Mouse (Mus musculus) liver, postnatal 0 days (tissue): ENCODE measurements around the gene Hist1h4c.

Source experiments
- CTCF ChIP-seq: sonication (generic); IDR thresholded peaks from 2 replicates; pipeline ENCODE4 v1.5.1; 2016; ENCODE audit warnings: antibody characterized with exemption, low read depth
- EP300 ChIP-seq: IDR thresholded peaks from 2 replicates; pipeline ENCODE4 v1.6.1; 2016; ENCODE audit warnings: antibody characterized with exemption, low read depth, mild to moderate bottlenecking

GRCm38 (mm10) chr13:23709714-23710373 lies 11.6 kb upstream of the Hist1h4c start:
- TF ChIP-seq CTCF, result no peak
- no peak for TF ChIP-seq EP300
